Mouse (Mus musculus) left cerebral cortex, adult 2 months (tissue): ENCODE measurements around the gene Zfp69. TPM values are rescaled to one million over a fixed set of nuclear protein-coding genes. Genes with fewer than 3 reads are reported as not detected.
A peak's percentile ranks its signal among the peaks of the same experiment; 100 is the strongest.

Source experiments
- DNase-seq, 2 experiments: peaks; one replicate each; pipeline ENCODE4 v3.0.0; 2021 to 2022; ENCODE audit warnings: low spot score in 2 of 2, mixed read lengths in 1 of 2; ENCODE audit errors: extremely low spot score in 1 of 2
- H3K27ac ChIP-seq: fragments of 200-600 bp; 2 replicates; pipeline ENCODE4 v1.8.1; 2022
- H3K4me3 ChIP-seq: fragments of 200-600 bp; 2 replicates; pipeline ENCODE4 v1.8.1; 2022
- CTCF ChIP-seq: fragments of 200-600 bp; IDR thresholded peaks from 2 replicates; pipeline ENCODE4 v1.8.1; 2022; ENCODE audit warnings: antibody characterized with exemption, mild to moderate bottlenecking, moderate library complexity
- intact Hi-C: fragments of 180-260 bp; cut with DNase I; formaldehyde crosslinking; loops from one replicate; pipeline ENCODE4 v1.15.1; 2025
- total RNA-seq, 2 experiments: library from RNA; stranded (reverse); gene quantifications; 2 replicates each; pipeline ENCODE4 v1.2.3; 2021

The Zfp69 gene
- total RNA-seq, 2 experiments from 2014 or later: 2.1 to 3.2 TPM

DNA sequence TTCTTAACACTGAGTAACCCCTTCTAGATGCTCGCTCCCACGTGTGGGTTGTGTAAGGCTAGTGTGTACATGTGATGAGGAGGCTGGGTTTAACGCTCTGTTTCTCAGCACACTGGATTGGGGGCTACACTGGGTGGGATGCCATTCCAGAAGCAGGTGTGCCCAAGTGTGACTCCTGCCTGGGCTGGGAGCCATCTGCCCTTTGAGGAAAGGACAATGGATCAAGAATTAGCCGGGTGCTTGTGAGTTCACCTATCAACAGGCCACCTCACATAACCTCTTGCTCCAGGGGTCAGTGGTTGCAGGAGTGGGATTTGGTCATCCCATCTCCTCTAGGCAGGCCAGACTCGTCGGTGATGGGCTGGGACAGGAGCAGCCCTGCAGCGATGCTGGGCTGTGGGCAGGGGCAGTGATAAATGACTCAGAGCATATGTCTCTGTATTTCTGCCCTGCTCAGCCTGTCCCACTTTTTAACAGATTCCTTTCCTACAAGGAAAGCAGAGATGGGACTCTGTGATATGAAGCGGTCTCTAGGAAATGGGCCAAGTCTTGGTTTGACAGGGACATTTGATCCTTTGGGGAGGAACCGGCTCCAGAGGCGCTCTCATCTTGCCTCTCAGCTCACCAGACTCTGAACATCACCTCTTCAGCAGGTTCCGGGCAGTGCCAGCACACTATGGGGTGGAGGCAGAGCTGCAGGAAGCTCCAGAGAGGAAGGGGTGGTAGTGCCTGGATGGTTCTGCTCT, 57.7 kb downstream of the Zfp69 start:
- no peak for DNase-seq
- Histone ChIP-seq H3K27ac (peak overlapping the region; percentile 77), H3K4me3 (no peak overlapping the region)
- intact Hi-C loops: no loop called here
- TF ChIP-seq CTCF: no peak

DNA sequence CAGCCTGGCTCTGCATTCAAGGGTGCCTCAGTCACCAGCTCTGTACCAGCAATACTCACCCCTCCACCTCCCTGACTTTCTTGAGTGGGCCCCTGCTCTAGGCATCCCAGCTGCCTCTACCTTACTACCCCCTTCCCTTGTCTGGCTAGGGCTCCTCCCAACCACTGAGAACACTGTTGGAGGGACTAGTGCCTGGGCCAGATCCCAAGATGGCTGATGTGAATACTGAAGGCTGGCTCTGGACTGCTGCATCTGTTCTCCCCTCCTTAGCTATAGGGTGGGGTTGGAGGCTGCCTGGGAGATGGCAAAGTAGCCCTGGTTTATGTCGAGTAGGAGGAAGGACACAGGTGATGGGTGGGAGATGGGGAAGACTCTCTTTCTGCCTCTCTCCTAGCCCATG, 59.0 kb downstream of the Zfp69 start:
- Histone ChIP-seq H3K4me3 (no peak overlapping the region), H3K27ac (peak overlapping the region; percentile 77)
- no peak for TF ChIP-seq CTCF
- intact Hi-C loops: no loop called here
- no peak for DNase-seq

DNA sequence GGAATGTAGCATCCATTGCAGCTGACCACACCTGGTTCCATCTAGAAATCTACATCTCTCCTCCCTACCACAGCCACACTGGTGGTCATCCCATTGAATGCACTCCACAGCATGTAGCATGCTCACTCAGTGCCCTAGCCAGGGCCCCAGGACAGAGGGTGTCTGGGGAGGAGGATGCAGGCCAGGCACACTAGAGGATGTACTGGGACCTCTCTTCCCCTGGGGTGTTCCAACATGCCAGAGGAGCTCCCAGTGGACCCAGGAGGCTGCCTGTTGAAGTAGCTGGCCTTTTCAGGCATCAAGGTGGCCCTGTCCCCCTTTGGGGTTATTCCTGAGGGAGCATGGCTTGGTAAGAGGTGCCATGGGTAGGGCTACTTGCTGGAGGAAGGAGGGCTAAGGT, 59.5 kb downstream of the Zfp69 start:
- intact Hi-C loops: no loop called here
- no peak for TF ChIP-seq CTCF
- Histone ChIP-seq H3K27ac (peak overlapping the region; percentile 77), H3K4me3 (no peak overlapping the region)
- no peak for DNase-seq

DNA sequence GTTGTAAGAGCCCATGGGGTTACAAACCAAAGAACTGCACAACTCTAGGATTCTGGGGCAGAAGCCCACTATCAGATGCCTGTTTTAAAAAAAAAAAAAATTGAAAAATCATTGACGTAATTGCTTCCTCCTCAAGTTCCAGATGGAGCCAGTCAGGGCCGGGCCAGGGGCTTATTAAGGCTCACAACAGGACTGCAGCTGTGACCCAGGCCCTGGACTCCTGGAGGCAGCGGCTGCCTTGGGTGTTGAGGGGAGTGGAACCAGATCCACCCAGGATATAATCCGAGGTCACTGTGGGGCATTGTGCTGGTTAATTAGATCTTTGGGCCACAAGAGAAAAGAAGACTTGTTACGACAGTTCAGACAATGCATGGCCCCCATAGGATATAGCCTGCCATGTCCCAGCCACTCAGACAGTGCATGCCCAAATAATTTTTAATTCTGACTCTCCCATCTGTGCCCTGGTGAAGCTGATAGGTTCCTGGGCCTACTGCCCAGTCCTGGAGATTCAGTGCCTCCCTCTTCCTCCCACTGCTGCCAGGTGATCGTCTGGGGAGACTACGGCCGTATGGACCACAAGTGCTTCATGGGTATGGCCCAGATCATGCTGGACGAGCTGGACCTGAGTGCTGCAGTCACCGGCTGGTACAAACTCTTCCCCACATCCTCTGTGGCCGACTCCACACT, 60.6 kb downstream of the Zfp69 start:
- intact Hi-C loops: no loop called here
- H3K27ac ChIP-seq: no peak overlapping the region
- no peak overlapping the region for H3K4me3 ChIP-seq
- no peak for DNase-seq
- TF ChIP-seq CTCF: no peak

DNA sequence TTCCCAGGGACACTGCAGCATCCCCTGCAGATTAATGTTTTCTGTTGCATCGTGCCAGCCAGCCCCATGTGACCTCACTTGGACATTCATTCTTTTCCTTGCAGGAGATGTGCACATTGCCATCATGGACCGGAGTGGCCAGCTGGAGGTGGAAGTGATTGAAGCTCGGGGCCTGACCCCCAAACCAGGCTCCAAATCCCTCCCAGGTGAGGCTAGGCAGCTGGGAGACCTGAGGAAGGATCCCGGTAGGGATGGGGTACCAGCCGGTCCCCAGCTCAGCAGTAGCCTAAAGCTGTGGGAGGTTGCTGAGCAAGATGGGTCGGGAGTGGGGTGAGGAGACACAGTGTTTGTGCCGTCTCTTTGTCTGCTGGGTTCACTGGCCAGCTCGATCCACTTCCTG, 62.6 kb downstream of the Zfp69 start:
- no peak overlapping the region for H3K27ac ChIP-seq
- H3K4me3 ChIP-seq: no peak overlapping the region
- no peak for TF ChIP-seq CTCF
- intact Hi-C loops: no loop called here
- no peak for DNase-seq

DNA sequence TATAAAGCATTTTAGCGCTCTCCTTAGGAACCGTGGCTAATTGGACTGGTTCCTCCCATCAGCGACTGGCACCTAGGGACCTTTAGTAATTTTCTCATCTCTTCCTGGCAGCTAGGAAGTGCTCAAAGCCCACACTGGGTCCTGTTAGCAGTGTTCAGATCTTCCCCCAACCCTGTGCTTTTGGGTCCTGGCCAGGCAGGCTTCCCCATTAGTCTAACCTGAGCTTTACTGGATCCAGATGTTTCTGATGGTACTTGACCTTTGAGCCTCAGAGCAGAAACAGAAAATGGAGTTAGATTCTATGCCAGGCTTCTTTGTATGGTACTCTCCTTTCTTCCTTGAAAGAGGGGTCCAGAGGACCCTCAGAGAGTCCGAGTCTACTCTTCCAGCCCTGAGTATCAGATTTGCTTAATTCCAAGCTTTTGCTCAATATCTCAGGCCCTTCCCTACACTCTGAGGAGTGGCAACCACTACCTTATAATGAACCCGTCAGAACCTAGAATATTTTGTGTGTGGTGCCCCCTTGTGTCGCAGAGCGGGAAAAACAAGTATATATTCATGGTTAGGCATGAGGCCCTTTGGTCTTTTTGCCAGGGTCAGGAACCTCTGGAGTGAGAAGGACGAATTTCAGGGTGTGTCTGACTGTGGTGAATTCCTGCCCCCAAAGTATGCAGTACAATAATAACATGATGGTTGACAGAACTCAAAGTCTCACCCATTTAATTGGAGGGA, 64.0 kb downstream of the Zfp69 start:
- intact Hi-C loops: loop anchor here (1.0 kb wide), 1 partner anchor 36 kb away; no protein-coding TSS in a partner anchor
- Histone ChIP-seq H3K27ac (no peak overlapping the region), H3K4me3 (no peak overlapping the region)
- peak; percentile 72 for TF ChIP-seq CTCF
- DNase-seq: peak; percentile 56 to 65

DNA sequence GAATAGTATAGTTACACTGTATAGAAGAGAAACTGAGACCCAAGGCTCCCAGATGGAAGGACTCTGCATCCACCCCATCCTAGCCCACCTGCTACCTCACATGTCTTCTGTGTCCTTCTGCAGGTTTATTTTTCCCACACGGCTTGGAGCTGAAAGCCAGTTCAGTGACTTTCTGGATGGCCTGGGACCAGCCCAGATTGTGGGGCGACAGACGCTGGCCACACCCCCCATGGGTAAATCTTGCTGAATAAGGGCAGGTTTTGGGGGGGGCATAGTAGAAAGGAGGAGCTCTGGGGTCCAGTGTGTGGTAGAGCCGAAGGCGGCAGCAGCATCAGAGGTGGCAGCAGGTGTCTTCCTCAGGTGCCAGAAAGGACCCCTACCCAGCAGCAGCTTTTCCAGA, 64.7 kb downstream of the Zfp69 start:
- Histone ChIP-seq H3K4me3 (no peak overlapping the region), H3K27ac (no peak overlapping the region)
- no peak for DNase-seq
- TF ChIP-seq CTCF: no peak
- intact Hi-C loops: loop anchor here (1.0 kb wide), 1 partner anchor 36 kb away; no protein-coding TSS in a partner anchor

DNA sequence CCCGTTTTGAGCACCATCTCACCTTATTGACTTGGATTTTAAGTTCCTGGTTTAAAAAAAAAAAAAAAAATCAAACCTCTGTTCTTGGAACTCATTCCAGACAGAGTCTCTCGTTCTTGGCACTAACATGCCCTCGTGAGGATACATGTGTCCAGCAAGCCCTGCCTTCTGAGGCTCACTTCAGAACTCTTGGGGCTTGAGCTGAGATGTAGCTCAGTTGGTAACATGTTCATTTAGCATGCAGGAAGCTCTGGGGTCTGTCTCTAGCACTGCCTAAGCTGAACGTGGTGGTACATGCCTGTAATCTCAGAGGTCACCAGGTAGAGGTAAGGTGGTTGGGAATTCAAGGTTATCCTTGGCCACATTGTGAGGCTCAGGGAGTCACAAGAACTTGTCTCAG, 65.4 kb downstream of the Zfp69 start:
- H3K27ac ChIP-seq: no peak overlapping the region
- DNase-seq: no peak
- no peak overlapping the region for H3K4me3 ChIP-seq
- intact Hi-C loops: no loop called here
- TF ChIP-seq CTCF: no peak

DNA sequence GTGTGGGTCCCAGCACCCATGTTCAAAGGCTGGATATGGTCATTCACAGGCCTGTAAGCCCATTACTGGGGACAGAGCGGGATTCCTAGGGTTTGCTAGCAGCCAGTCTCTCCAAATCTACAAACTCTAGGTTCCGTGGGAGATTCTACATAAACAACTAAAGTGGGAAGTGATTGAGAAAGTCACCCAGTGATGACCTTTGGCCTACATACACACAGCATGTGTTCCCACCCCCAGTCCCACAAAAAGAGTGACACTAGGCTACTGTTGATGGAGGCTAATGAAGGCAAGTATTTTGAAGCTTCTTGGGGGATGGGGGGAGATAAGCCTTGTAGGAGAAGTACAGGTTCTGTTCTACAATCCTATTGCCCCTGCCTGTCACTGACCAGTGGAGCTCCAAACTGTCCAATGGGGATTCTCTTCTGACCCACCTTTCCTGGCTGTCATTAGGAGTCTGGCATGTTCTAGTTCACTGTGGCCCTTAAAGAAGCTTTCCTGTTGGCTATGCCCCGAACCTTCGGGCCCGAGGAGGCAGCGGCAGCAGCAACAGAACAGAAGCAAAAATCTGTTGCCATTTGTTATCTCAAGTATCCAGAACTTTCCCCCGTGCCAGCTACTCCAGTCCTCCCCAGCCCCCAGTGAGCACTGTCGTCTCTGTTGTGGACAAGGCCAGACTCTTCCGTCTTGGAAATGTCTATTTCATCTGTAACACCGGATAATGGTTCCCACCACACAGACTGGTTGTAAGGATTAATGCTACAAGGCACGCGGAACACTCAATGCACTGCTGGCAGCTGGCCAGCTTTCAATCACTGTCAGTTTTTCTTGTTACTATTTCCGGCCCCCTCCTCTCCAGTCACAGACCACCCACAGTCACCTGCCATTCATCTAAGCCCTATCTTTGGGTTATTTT, 66.0 kb downstream of the Zfp69 start:
- intact Hi-C loops: no loop called here
- TF ChIP-seq CTCF: no peak
- H3K27ac ChIP-seq: no peak overlapping the region
- DNase-seq: no peak
- no peak overlapping the region for H3K4me3 ChIP-seq

DNA sequence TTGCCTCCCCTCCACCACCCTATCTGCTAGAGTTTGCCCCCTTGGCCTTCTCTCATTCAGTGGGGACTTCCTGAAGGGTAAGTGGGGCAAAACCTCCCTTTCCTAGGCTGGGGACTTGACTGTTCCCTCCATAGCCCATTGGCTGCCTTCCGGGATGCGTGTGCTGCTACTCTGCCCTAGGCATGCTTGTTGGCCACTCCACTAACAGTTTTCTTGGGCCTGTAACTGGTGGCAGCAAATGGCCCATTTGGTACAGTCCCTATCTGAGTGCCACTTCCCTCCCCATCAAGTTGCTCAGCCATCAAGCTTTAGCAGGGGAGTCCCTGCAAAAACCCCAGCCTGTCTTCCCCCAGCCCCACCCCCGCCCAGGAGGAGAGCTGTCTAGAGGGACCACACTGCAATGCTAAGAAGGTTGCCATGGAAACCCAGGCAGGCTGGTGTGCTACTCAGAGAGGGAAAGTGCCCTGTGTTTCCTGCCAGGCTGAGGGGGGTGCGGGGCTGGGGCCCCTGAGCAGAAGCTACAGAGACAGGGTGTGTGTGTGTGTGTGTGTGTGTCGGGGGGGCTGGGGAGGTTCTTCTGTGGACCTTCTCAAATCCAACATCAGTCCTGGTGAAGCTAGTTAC, 69.4 kb downstream of the Zfp69 start:
- peak; percentile 56 to 69 for DNase-seq
- intact Hi-C loops: no loop called here
- Histone ChIP-seq H3K27ac (peak overlapping the region; percentile 57; the same call in 1 of the 2 replicates), H3K4me3 (no peak overlapping the region)
- no peak for TF ChIP-seq CTCF
